Mouse (Mus musculus) limb, embryonic 14.5 days (tissue): ENCODE measurements at regions not wholly inside any gene's neighbourhood (a gene's known extent, or its start where the extent isn't known, plus 50 kb on each side); places are given as distances from the start of the nearest gene placed in this dataset.

Experiments used
- ATAC-seq: fragments of 200-750 bp; cut with Nextera tagmentation; 2 replicates; pipeline ENCODE4 v1.8.0; 2017; ENCODE audit warnings: low read depth, moderate number of reproducible peaks, moderate TSS enrichment; ENCODE audit not compliant: low FRiP score
- DNase-seq: peaks from one replicate; pipeline ENCODE4 v3.0.0-alpha.2; 2015; ENCODE audit warnings: low spot score
- H3K27ac ChIP-seq: fragments of 300-500 bp; sonication (generic); replicated peaks from 2 replicates; pipeline ENCODE4 v1.5.1; 2014; ENCODE audit warnings: low read depth, mild to moderate bottlenecking, low read length, moderate library complexity, mixed read lengths
- H3K27me3 ChIP-seq: fragments of 300-500 bp; sonication (generic); 2 replicates; pipeline ENCODE4 v1.6.1; 2014; ENCODE audit warnings: low read length, mixed read lengths; ENCODE audit not compliant: control insufficient read depth, insufficient read depth
- H3K36me3 ChIP-seq: fragments of 300-500 bp; sonication (generic); 2 replicates; pipeline ENCODE4 v1.6.1; 2014; ENCODE audit warnings: mild to moderate bottlenecking, low read length, moderate library complexity, mixed read lengths; ENCODE audit not compliant: control insufficient read depth, insufficient read depth
- H3K4me1 ChIP-seq: fragments of 300-500 bp; sonication (generic); 2 replicates; pipeline ENCODE4 v1.6.1; 2014; ENCODE audit warnings: antibody characterized with exemption, low read length, mixed read lengths; ENCODE audit not compliant: control insufficient read depth, insufficient read depth
- H3K4me2 ChIP-seq: fragments of 300-500 bp; sonication (generic); replicated peaks from 2 replicates; pipeline ENCODE4 v1.6.1; 2014; ENCODE audit warnings: low read depth, mild to moderate bottlenecking, low read length, moderate library complexity; ENCODE audit not compliant: severe bottlenecking
- H3K4me3 ChIP-seq: fragments of 300-500 bp; sonication (generic); replicated peaks from 2 replicates; pipeline ENCODE4 v1.5.1; 2014; ENCODE audit warnings: low read length
- H3K9ac ChIP-seq: fragments of 300-500 bp; sonication (generic); 2 replicates; pipeline ENCODE4 v1.6.1; 2014; ENCODE audit warnings: mild to moderate bottlenecking, low read depth, low read length, moderate library complexity; ENCODE audit not compliant: severe bottlenecking
- H3K9me3 ChIP-seq: fragments of 300-500 bp; sonication (generic); 2 replicates; pipeline ENCODE4 v1.6.1; 2016; ENCODE audit warnings: low read length; ENCODE audit not compliant: control insufficient read depth
- POLR2A ChIP-seq: fragments of 200-500 bp; IDR thresholded peaks from 2 replicates; pipeline ENCODE4 v1.8.0; 2012; ENCODE audit warnings: inconsistent platforms, mild to moderate bottlenecking, moderate library complexity, borderline replicate concordance; ENCODE audit not compliant: insufficient read depth, insufficient read length; ENCODE audit errors: extremely low read depth
- WGBS: fragments of 180-500 bp; shearing (Covaris S2); extraction: QIAGEN DNeasy Blood & Tissue Kit; methylation state at CpG from one replicate; pipeline ENCODE4 v1.1.7; 2014; 5-methylcytosine and 5-hydroxymethylcytosine counted together

DNA sequence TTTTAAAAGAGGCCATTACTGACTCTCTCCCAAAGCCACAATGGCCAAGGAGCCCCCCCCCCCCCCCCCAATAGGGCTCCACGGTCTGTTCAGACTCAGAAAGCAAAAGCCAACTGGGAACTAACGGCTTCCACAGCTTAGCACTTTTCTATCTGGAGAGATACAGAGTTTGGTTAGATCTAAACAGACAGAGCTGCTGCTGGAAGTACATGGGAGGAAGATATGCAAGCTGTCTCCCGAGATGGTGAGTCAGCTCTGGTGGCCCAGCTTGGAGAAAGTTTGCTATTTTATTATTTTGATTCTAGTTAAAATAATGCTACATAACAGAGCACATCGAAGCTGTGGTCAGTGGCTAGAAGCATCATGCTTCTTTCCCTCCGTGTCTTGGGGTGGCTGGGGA lies 123.7 kb downstream of the Dhx35 start:
- Histone ChIP-seq H3K36me3 (no peaks in the 10 kb centered on the region), H3K4me1 (no peaks in the 10 kb centered on the region), H3K4me3 (no peak overlapping the region), H3K27me3 (no peaks in the 10 kb centered on the region), H3K27ac (no peak overlapping the region), H3K9ac (no peak overlapping the region), H3K9me3 (no peaks in the 10 kb centered on the region), H3K4me2 (no peak overlapping the region)
- no peak for ATAC-seq
- no peak for DNase-seq
- 84% methylated on average over 5 of the region's 5 CpGs for WGBS
- no peak for TF ChIP-seq POLR2A

GRCm38 (mm10) chr2:158921342-158922255 lies 127.0 kb downstream of the Dhx35 start:
- 76% methylated on average over 12 of the region's 12 CpGs for WGBS

DNA sequence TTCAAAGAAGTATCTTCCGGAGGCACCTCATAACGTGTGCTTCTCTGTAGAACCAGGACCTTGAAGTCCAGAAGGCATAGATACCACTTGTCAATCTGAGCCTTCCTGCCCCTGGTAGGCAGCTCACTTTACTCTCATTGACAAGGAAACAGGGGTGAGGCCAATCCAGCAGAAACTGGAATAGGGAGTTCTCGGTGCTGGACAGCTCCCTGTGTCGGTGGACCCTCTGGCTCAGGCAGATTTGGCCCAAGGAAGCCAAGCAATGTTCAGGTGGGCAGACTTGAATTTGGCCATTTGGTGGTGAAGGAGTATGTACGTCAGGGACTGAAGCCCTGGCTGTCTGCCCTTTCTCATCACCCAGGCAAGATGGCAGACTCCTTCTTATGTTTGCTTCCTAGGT lies 128.2 kb downstream of the Dhx35 start:
- H3K4me3 ChIP-seq, result no peak overlapping the region
- DNase-seq (peak; percentile 72), ATAC-seq (no peak)
- no peak overlapping the region for H3K9ac ChIP-seq
- 34% methylated on average over 5 of the region's 5 CpGs for WGBS
- H3K27me3 ChIP-seq, result no peaks in the 10 kb centered on the region
- H3K27ac ChIP-seq, result no peak overlapping the region
- H3K4me2 ChIP-seq, result no peak overlapping the region
- no peaks in the 10 kb centered on the region for H3K9me3 ChIP-seq
- TF ChIP-seq POLR2A, result no peak
- no peaks in the 10 kb centered on the region for H3K4me1 ChIP-seq
- no peaks in the 10 kb centered on the region for H3K36me3 ChIP-seq

More at GRCm38 (mm10) chr2:158921342-158922255, 127.0 kb downstream of the Dhx35 start:
- no peak for TF ChIP-seq POLR2A
- no peak for DNase-seq
- no peak overlapping the region for H3K9ac ChIP-seq
- ATAC-seq, result no peak
- no peak overlapping the region for H3K4me2 ChIP-seq
- no peaks in the 10 kb centered on the region for H3K9me3 ChIP-seq
- H3K4me1 ChIP-seq, result no peaks in the 10 kb centered on the region
- H3K27me3 ChIP-seq, result no peaks in the 10 kb centered on the region
- no peak overlapping the region for H3K27ac ChIP-seq
- no peaks in the 10 kb centered on the region for H3K36me3 ChIP-seq
- H3K4me3 ChIP-seq, result no peak overlapping the region

DNA sequence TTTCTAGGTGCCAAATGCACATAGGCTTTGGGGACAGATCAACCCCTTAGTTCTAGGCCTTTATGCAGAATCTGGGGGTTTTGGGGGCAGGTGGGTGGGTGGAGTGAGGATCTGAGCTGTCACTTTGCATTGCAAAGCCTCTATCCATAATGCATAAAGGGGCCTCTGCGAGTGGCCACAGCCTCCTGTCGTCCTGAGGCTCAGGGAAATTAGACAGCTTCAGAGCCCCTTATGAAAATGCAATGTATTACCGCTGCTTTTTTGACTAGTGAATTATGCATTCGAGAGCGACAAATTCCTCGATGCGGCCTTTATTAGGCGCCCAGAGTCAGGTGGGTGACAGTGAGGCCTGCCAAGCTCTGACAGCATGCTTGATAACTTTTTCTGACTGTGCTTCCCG lies 134.9 kb downstream of the Dhx35 start:
- H3K27ac ChIP-seq, result no peak overlapping the region
- TF ChIP-seq POLR2A, result no peak
- H3K9me3 ChIP-seq, result no peaks in the 10 kb centered on the region
- no peaks in the 10 kb centered on the region for H3K4me1 ChIP-seq
- DNase-seq (no peak), ATAC-seq (no peak)
- 80% methylated on average over 9 of the region's 9 CpGs for WGBS
- no peaks in the 10 kb centered on the region for H3K36me3 ChIP-seq
- no peak overlapping the region for H3K4me2 ChIP-seq
- H3K4me3 ChIP-seq, result no peak overlapping the region
- no peak overlapping the region for H3K9ac ChIP-seq
- no peaks in the 10 kb centered on the region for H3K27me3 ChIP-seq

DNA sequence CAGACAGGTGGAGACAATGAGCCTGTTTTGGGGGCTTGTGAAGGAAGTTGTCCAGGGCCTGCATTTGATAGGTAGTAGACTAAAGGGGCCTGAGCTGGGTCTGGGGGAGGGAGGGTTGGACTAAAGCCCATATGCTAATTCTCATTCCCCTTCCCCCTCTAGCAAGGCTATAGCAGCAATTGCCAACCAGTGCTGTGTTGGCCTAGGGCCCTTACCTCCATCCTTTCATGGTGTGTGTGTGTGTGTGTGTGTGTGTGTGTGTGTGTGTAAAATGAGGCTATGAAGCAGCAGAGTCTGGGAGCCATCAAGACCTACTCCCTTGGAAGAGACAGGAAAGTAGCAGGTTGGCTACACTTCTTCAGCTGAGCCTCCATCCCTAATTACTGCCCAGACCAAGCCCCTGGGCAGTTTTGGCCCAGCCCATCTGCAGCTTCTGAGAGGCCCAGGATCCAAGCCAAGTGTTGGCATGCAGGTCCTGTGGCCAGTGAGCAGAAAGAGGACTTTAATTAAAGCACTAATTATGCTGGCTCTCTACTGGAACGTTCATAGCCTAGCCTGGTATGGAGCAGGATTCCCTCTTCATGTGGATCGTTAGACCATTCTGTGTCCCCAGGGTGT lies 143.4 kb downstream of the Dhx35 start:
- Histone ChIP-seq H3K4me2 (no peak overlapping the region), H3K4me3 (no peak overlapping the region), H3K9me3 (no peaks in the 10 kb centered on the region), H3K27me3 (no peaks in the 10 kb centered on the region), H3K4me1 (no peaks in the 10 kb centered on the region), H3K36me3 (no peaks in the 10 kb centered on the region), H3K9ac (no peak overlapping the region), H3K27ac (no peak overlapping the region)
- ATAC-seq (no peak), DNase-seq (no peak)
- WGBS, result 67% methylated on average over 2 of the region's 2 CpGs
- TF ChIP-seq POLR2A, result no peak
